Mouse (Mus musculus) adrenal gland (tissue): ENCODE data around the gene Tldc1.

ENCODE experiments used
- intact Hi-C: fragments of 180-260 bp; cut with DNase I; formaldehyde crosslinking; loops from one replicate; pipeline ENCODE4 v1.15.1; 2025
- long read RNA-seq, 2 experiments: library from polyadenylated mRNA; unstranded; transcript quantifications; one replicate each; pipeline ENCODE4 v2.0.0; 2020; ENCODE audit warnings: borderline replicate concordance in 1 of 2; ENCODE audit not compliant: insufficient replicate concordance in 1 of 2

Gene Tldc1
- long read RNA-seq, experiment 1, transcript Tldc1-201 (8 exons, 3,085 nt), result major isoform, 5 of 6 reads
- long read RNA-seq, experiment 1, partial matches to known transcripts, result 0 of 6 reads
- long read RNA-seq, experiment 1, other reads (novel, unspliced or antisense), result 1 of 6 reads
- long read RNA-seq, experiment 2, transcript Tldc1-201 (8 exons, 3,085 nt), result major isoform, 7 of 8 reads
- long read RNA-seq, experiment 2, partial matches to known transcripts, result 1 of 8 reads
- long read RNA-seq, experiment 2, other reads (novel, unspliced or antisense), result 0 of 8 reads

DNA sequence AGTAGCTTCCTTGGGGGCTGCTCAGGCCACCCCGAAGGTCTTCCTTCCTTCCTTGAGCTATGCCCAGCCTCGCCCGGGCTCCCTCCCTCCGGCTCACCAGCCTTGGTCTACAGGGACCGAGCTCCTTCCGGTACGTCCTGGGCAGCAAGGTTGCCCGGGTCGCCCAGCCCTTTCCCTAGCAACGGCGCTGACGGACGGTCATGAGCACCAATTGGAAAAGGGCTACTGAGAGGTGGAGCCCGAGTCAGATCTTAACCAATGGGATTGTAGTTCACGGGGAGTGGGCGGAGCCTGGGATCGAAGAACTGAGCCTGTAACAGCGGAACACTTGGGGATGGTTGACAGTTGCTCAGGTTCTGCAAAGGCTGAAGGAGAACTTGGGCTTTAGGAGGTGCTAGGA lies at the start of gene Tldc1:
TSS of gene Tldc1 (minus strand) at position 154 of the 400 bp plus-strand sequence.
- intact Hi-C loops, result no loop called here

DNA sequence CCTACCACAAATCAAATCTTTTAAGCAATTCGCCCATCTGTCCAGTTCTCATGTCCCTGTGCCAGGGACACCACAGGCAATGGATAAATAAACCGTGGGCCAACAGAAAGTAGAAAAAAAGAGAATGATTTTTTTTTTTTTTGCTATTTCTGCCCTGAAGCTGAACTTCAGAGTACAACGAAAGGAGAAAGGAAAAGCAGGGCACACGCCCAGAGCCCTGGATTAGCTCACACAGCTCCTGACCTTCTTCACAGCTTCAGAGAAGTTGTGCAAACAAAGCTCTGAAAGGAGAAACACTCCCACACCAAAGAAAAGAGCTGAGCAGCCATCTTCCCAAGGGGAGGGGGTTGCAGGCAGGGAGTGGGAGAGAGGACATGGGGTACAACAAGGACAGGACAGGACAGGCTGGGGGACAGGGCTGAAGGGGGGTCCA lies 49.5 kb upstream of the Tldc1 start:
- intact Hi-C loops, result no loop called here

DNA sequence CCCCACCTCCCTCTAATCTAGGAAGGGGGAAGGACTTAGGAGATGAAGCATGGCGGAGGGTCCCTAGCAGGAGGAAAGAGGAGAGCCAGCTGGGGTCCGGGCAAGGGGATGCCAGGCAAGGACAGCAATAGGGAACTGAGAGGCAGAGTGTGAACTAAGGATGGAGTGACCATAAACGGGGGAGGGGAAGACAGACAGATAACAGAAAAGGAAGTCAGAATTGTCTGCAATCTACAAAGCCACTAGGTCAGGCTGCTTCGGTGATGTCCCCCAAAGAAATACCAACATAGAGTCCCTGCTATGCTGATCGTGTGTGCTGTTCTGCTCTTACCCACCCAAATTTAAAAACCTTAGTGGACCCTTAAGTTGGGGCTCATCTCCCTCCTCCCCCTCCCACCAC lies 48.8 kb upstream of the Tldc1 start:
- intact Hi-C loops, result no loop called here

DNA sequence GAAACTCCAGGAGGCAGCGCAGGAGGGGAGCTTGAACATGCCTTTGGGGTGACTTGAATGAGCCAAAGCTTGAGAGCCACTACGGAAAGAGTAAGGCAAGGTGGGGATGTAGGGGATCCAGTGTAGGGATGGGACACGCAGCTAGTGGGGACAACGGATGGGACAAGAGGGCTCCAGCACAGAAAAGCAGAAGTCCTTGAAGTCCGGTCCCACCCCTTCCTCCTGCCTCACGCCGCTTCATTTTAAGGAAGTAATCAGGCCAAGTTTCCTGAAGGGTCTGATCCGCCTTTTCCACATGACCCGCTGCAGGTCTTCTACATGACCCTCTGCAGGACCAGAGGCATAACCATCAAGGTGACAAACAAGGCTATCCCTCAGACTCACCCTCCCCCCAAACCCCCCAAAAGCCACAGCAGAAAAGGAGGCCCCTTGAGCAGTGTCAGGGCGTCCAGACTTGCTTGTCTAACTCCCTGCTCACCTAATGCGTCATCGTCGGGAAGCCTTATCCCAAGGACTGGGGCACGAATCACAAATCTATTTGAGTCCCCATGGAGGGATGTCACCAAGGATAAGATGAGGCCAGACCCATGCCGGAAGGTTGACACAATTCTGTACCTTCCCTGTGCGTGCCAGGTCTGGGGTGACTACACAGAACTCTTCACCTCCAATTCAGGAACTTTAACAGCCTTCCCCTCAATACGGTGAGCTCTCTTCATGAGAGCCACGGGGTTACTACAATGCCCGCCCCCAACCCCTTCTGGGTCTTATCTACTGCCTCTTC lies 47.9 kb upstream of the Tldc1 start:
- intact Hi-C loops, result no loop called here

DNA sequence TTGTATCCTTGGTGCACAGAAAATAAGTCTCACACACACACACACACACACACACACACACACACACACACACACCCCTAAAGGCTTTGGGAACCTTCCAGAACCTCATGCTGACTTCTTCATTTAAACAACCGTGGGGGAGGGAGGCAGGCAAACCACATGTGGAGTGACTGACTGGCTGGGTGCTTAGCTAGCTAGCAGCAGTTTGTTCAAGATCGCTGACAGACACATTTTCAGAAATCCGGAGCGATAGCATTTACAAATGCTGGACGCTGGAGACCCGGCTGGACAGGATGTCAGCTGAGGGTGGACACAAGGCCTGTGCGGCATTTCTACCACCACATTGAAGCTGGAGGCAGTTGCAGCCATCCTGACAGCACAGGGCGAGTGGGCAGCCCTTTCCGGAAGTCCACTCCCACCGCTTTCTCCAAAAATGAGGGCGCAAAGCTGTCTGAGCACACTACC lies 46.6 kb upstream of the Tldc1 start:
- intact Hi-C loops, result no loop called here

DNA sequence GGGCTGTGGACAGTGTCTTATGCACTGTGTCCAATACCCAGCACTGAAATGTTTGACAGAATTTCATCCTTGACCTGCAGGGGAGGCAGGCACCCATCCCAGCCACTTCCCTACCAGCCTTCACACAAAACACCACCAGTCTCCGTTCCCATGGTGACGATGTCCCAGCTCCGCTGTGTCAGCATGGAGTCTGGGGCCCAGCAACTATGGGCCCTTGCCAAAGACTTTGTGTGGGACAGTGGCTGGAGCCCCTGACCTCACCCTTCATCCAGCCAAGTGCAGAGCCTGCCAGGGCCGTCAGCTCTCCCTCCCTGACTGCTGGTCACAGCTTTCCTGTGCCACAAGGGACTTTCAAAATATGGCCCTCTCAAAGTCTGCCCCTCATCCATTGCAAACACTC lies 45.9 kb upstream of the Tldc1 start:
- intact Hi-C loops, result no loop called here

DNA sequence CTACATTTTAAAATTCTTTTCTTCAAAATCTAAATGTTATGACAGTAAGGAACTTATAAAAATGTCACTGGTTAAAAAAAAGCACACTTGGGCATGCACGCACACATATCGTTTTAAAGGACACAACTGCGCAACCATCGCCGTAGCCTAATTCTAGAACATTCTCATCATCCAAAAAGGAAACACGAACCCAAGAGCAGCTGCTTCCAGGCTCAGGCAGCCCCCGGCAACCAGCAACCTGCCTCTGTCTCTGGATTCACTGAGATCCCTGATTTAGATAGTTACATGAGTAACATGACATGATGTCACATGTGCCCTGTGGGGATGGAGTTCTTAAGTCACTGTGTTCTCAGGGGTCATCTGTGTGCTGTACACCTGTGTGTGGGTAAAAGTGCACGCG lies 45.1 kb upstream of the Tldc1 start:
- intact Hi-C loops, result no loop called here

DNA sequence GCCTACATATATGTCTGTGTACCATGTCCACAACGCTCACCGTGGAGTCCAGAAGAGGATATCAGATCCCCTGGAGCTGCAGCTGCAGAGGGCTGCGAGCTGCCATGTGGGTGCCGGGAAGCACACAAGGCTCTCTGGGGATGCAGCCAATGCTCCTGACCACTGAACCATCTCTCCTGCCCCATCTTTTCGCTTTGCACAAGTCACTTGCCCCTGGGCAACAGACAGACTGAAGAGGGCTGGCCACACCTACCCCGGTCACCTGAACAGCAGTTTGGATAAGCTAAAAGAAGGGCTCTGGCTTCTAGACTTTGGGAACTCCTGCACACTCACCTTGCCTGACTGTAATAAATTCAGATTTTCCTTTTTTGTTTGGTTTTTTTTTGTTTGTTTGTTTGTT lies 43.5 kb upstream of the Tldc1 start:
- intact Hi-C loops, result no loop called here

DNA sequence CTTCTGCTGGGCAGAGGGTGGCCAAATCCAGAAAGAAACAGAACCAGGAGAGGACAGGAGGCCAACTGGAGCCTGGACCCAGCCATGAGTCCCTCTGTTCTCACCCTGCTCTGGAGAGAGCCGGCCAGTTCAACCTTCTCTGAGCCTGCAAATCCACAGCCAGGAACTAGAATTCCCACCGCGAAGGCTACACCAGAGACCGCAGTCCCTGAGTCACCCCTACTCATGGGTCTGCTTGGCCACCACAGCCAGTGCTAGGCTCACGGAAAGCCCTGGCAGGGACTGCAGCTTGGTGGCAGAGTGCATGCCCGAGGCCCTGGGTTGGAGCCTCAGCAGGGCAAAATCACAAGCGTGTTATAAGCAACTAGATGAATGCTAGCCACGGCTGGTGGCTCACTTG lies 41.8 kb upstream of the Tldc1 start:
- intact Hi-C loops, result no loop called here

DNA sequence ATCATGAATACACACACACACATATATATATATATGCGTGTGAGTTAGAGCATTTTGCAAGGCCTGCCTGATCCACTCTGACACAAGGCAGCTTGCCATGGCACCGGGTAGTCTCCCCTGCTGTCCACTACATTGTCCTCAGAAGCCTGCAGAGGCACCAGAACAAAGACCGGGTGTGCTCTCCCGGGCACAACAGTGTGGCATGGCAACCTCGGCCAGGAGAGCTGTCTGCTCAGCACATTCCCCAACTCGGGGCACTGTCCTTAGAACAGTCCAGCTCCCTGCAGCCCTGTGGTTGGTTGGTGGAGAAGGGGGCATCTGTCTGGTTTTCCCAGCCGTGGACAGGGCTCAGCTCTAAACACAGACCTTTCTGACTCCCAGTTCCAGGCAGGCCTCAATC lies 41.1 kb upstream of the Tldc1 start:
- intact Hi-C loops, result no loop called here

DNA sequence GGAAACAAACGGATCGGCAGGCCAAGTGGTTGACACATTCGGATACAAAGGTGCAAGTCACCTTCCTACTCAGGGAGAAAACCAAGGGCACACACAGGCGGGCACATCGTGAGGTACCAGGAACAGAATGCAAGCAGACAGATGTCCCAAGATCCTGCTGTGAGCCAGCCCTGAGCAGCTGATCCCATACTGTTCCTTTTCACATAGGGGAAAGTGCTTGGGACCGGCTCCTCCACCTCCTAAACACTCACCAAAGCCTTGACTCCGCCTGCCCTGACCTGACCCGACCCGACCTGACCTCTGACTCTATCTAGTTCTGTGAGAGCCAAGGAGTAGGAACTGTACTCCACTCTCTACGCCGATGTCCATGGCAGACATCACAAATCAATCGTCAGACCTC lies 39.2 kb upstream of the Tldc1 start:
- intact Hi-C loops, result no loop called here

DNA sequence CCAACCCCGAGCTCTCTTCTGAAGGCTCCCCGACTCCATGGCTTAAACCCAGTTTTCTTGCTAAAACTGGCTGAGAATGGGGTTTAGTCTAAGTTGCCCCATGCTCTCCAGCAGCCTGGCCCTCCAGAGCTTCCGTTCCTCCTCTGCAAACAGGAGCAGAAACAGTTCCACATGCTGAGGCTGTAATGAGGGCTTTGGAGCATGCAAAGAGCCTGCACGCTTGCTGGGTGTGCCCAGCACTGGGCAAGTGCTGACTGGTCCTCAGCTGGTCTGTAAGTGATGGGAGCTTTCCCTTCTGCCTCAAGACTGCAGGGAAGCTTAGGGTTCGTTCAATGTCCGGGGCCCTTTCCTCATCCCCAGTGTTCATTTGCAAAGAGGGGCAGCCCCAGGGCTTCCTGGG lies 38.0 kb upstream of the Tldc1 start:
- intact Hi-C loops, result no loop called here

DNA sequence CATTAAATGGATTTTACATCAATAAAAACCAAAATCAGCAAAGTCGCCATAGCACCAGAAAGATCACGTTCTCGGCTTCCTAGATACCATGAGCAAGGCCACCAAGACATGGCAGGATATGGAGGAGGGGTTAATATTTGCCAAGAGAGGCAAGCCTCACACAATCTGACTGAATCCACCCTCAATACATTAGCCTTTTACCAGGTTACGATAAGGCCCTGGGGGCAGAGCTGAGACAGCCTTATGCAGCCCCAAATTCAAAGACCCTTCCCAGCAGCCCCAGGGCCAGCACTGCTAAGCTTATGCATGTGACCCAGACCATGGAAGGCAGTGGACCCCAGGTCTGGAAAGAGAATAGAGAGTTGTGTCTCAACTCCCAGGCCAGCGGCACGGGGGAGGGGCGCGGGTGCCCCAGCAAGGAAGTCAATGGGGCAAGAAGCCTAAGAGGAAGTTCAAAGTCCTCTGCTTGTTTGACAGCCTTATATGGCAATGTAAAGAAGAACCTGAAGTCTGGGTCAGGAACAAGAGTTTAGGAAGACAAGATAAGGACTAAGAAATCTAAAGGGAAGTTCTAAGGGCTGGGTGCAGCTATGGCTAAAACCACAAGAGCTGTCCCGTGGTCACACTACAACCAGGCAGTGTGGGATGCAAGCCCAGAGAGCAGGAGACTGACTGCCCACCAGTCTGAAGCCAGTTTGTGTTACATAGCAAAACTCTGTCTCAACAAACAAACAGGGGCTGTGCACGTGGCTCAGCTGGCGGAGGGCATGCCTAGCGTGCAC lies 34.6 kb upstream of the Tldc1 start:
- intact Hi-C loops, result no loop called here

DNA sequence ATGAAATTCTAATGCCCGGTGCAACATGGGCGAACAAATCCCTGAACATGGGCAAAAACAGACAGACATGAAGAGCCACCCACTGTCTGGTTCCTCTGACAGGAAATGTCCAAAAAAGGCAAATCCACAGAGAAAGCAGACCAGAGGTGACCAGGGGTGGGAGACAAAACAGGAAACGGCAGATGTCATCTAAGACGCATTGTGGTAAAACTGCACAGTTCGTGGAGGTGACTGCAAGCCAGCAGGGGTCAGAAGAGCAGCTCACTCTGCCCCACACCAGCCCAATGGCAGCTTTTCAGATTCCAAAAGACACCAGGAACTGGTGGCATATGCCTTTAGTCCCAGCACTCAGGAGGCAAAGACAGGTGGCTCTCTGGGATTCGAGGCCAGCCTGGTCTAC lies 33.7 kb upstream of the Tldc1 start:
- intact Hi-C loops, result no loop called here

DNA sequence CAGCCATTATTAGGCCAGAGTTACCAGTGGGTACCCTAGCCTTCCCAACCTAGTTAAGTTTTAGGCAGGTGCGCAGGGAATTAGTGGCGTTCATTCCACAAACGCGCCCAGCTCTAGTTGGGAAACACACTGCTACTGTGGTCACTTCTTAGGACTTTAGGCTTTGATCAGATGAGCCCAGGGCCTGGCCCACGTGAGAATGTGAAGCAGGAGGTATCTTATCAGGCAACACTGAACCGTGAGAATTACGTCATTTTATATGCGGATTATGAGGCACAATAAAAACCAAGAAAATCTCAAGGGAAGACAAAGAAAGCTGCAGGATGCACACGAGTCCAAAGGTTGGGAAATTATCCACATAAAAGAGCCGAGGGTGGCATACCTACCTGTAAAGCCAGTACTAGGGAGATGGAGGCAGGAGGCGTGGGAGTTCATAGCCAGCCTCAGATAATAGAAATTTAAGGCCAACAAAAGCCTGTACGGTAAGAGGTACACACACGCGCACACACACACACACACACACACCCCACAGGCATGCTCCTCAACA lies 32.8 kb upstream of the Tldc1 start:
- intact Hi-C loops, result no loop called here

DNA sequence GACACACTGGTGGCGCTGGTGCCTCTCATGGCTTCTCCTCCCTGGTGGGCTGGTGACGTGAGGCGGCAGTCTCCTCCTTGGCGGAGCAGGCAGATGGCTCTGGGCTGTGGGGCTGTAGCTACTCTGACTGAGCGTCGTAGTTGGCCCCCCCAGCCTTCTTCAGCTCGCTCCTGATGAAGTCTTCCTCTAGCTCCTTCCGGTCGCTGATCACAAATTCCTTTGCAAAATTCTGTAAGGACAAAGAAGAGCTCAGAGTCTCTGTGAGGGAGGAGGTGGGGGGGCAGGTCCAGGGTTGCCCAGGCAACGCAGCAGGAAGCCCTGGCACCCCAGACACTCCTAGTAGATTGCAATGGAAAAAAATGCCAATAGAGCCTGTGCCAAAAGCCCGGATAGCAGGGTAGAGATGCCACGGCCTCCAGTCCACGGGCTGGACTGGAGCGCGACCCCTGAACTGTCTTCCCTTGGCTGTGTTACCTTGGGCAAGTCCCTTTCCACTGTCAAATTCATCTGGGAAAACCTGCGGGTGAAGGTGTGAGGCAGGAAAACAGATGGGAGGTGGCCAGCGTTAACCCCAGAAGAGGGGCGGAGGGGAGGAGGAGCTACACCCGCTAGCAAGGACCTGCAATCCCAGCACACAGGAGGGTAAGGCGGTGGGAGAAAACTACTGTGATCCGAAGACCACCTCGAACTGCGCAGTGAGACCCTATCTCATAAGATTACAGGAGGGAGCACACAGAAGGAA lies 32.1 kb upstream of the Tldc1 start:
- intact Hi-C loops, result no loop called here

DNA sequence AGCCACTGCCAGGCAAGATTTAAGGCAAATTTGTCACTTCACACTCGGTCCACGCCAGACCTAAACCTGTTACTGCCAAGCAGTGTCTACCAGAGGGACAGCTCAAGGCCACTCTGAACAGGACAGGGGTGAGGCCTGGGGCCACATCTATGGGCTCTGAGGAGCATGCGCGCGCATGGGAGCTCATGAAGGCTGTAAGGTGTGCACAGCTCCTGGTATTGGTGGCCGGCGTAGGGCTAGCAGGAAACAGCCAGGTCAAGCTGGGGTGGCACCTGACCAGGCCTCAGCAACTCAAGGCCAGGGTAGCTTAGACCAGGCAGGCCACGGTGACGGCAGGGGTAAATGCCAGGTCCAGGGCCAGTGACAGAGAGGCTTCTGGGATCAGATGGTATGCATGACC lies 31.4 kb upstream of the Tldc1 start:
- intact Hi-C loops, result no loop called here

DNA sequence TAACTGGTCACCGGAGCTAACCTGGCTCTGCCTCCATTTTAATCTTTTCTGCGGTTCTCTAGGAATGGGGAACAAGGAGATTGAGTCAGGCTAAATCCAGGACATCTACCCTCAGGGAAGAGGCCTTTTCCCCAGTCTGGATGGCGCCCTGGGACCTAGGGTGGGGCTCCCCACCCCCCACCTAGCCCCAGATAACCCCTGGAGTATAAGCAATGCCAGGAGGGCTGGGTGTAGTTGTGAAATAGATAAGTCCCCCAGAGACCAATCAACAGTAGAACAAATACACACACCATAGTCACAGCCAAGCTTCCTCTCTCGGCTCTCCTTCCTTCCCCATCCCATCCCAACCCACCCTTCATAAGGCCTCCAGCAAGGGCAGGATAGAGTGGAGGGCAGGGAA lies 29.5 kb upstream of the Tldc1 start:
- intact Hi-C loops, result no loop called here

DNA sequence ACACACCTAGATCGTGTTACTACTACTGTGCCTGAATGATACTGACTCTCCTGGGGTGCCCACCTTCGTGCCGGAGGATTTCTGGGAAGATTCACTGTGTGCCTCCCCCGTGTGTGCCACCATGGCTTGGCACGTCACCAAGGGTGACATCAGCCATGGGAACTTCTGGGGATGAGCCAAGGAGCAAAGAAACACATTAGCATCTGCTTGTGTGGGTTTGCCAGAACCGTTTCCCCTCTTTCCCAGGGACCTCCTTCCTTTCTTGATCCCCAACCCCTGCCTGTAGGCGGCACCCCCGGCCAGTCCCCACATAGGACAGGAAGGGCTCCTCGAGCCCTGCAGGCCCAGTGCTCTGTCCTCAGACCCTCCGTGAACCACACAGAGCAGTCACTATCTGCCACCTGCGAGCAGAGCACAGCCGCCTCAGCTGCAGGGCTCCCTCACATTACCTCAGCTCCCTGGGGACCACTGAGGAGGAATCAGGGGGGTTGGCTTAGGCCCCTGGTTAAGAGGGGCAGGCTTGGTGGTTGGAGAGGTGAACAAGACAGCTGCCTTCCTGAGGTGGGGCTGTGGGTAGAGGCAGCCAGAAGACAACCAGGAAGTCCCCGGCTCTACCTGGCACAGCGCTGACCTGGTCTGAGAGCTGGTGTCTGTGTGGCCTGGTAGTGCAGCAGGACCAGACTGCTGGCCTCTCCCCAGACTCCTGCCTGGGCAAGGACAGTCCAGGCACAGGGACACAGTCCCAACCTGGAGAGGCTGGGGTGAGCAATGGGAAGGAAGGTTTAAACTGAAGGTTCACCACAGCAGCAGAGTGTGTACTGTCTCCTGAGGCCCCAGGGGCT lies 28.4 kb upstream of the Tldc1 start:
- intact Hi-C loops, result no loop called here

DNA sequence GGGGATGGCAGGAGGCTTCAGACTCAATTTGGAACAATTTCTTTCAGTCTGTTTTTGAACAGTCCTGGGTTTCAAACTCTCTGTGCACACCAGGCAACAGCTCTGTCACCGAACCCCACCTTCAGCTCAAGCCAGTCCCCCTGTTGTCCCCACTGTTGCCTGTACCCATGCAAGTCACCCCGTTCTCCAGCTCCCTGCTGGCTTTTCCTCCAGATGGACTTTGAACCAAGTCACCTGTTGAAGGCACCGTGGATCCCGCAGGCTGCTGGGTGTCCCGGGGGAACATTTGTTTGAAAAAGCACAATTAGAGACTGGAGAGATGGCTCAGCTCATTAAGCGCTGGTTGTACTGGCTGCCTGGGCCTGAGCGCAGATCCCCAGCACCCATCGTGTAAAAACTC lies 27.1 kb upstream of the Tldc1 start:
- intact Hi-C loops, result no loop called here
